ENCODE assay signal across 10 mouse cellular contexts in genomic region chr1:75560206-75560913, GRCm38 (mm10). TPM values are rescaled to one million over a fixed set of nuclear protein-coding genes. Genes with fewer than 3 reads are reported as not detected.
DNase-seq lines count a peak whose midpoint lies in the region; ATAC-seq and TF ChIP-seq lines count a peak whose summit lies in the region.
"Had no signal": no experiment of that assay in that cellular context is flagged by ENCODE, and none has a peak within 500 bp of the region (broad histone marks: within the 10 kb centered on the region; RNA-seq: fewer than 3 reads in every experiment).

No protein-coding gene starts in this region.

- peak; percentile 17; the same call in 1 of the 2 replicates for ATAC-seq in hindbrain, embryonic 11.5 days (ENCODE audit: low FRiP score)
- no peak for ATAC-seq in hindbrain, postnatal 0 days
- no peak for ATAC-seq in midbrain, embryonic 14.5 days (ENCODE audit: low FRiP score, low TSS enrichment)

- no peak overlapping the region for H3K27ac ChIP-seq in hindbrain, embryonic 11.5 days (ENCODE audit: low read depth, low read length)
- H3K27ac ChIP-seq in hindbrain, postnatal 0 days: no peak overlapping the region
- H3K27ac ChIP-seq in embryonic facial prominence, embryonic 10.5 days (replicated peaks): peak overlapping the region; percentile 69
- H3K27ac ChIP-seq in midbrain, embryonic 14.5 days (replicated peaks; ENCODE audit: low read depth, low read length): 0 out of 2 replicates have a peak overlapping the region, but pooled peaks have one; percentile 10

- H3K4me2 ChIP-seq in hindbrain, embryonic 11.5 days (replicated peaks; ENCODE audit: low read depth, low read length): no peak overlapping the region
- no peak overlapping the region for H3K4me2 ChIP-seq in hindbrain, postnatal 0 days (ENCODE audit: low read depth, low read length)
- no peak overlapping the region for H3K4me2 ChIP-seq in midbrain, embryonic 14.5 days (ENCODE audit: low read length)
- H3K4me2 ChIP-seq: lung, embryonic 14.5 days had no signal

- no peak overlapping the region for H3K9ac ChIP-seq in hindbrain, embryonic 11.5 days (ENCODE audit: low read depth, low read length)
- no peak overlapping the region for H3K9ac ChIP-seq in hindbrain, postnatal 0 days (replicated peaks; ENCODE audit: low read length)
- H3K9ac ChIP-seq in midbrain, embryonic 14.5 days (replicated peaks; ENCODE audit: low read length): no peak overlapping the region
- H3K9ac ChIP-seq: lung, embryonic 14.5 days had no signal

- peak; percentile 6 for DNase-seq in adrenal gland, postnatal 14 days
- no peak for DNase-seq in adrenal gland, adult 8-10 months
- no peak for DNase-seq in hindbrain, embryonic 11.5 days (ENCODE audit: low spot score)
- DNase-seq in hindbrain, postnatal 0 days (ENCODE audit: low spot score): no peak
- no peak for DNase-seq in embryonic facial prominence, embryonic 10.5 days (ENCODE audit: low spot score)
- no peak for DNase-seq in midbrain, embryonic 14.5 days
- no peak for DNase-seq in thymus, postnatal 14 days
- DNase-seq in adrenal gland, adult 18-20 months (ENCODE audit: low spot score in 2 of 2): no peak

- no peaks in the 10 kb centered on the region for H3K27me3 ChIP-seq in hindbrain, embryonic 11.5 days (ENCODE audit: control insufficient read depth, insufficient read depth, low read length)
- H3K27me3 ChIP-seq in hindbrain, postnatal 0 days (ENCODE audit: insufficient read depth, low read length): no peaks in the 10 kb centered on the region
- no peaks in the 10 kb centered on the region for H3K27me3 ChIP-seq in embryonic facial prominence, embryonic 10.5 days (replicated peaks; ENCODE audit: low read depth, poor library complexity, severe bottlenecking)
- no peaks in the 10 kb centered on the region for H3K27me3 ChIP-seq in midbrain, embryonic 14.5 days (ENCODE audit: control insufficient read depth, insufficient read depth, low read length)

- 0 out of 2 replicates have a peak, but pooled peaks cover 2% of the 10 kb centered on the region for H3K4me1 ChIP-seq in hindbrain, embryonic 11.5 days (replicated peaks; ENCODE audit: control insufficient read depth, insufficient read depth, low read length)
- H3K4me1 ChIP-seq in hindbrain, postnatal 0 days (ENCODE audit: insufficient read depth, low read length): peaks cover 15% of the 10 kb centered on the region; the same call in 1 of the 2 replicates
- peaks cover 21% of the 10 kb centered on the region for H3K4me1 ChIP-seq in embryonic facial prominence, embryonic 10.5 days
- H3K4me1 ChIP-seq in midbrain, embryonic 14.5 days (ENCODE audit: control insufficient read depth, insufficient read depth, low read length): peaks cover 6% of the 10 kb centered on the region

- 84% methylated on average over 12 of the region's 12 CpGs for WGBS in hindbrain, embryonic 11.5 days
- 78% methylated on average over 12 of the region's 12 CpGs for WGBS in hindbrain, postnatal 0 days
- 84% methylated on average over 12 of the region's 12 CpGs for WGBS in embryonic facial prominence, embryonic 10.5 days
- WGBS in midbrain, embryonic 14.5 days: 79% methylated on average over 12 of the region's 12 CpGs

- no peak overlapping the region for H3K4me3 ChIP-seq in hindbrain, embryonic 11.5 days (ENCODE audit: low read depth, low read length)
- H3K4me3 ChIP-seq in hindbrain, postnatal 0 days (ENCODE audit: low read length): no peak overlapping the region
- H3K4me3 ChIP-seq in embryonic facial prominence, embryonic 10.5 days: no peak overlapping the region
- no peak overlapping the region for H3K4me3 ChIP-seq in midbrain, embryonic 14.5 days (replicated peaks; ENCODE audit: low read depth, low read length)

- H3K9me3 ChIP-seq in hindbrain, embryonic 11.5 days (ENCODE audit: control insufficient read depth, low read length): no peaks in the 10 kb centered on the region
- H3K9me3 ChIP-seq in hindbrain, postnatal 0 days (ENCODE audit: low read length): no peaks in the 10 kb centered on the region
- no peaks in the 10 kb centered on the region for H3K9me3 ChIP-seq in embryonic facial prominence, embryonic 10.5 days
- H3K9me3 ChIP-seq in midbrain, embryonic 14.5 days (ENCODE audit: control insufficient read depth, low read length): peaks cover 4% of the 10 kb centered on the region; the same call in 1 of the 2 replicates

- no peaks in the 10 kb centered on the region for H3K36me3 ChIP-seq in hindbrain, embryonic 11.5 days (ENCODE audit: control insufficient read depth, insufficient read depth, low read length)
- peaks cover 14% of the 10 kb centered on the region for H3K36me3 ChIP-seq in hindbrain, postnatal 0 days (ENCODE audit: insufficient read depth, low read length)
- H3K36me3 ChIP-seq in embryonic facial prominence, embryonic 10.5 days (replicated peaks): peaks cover 29% of the 10 kb centered on the region
- H3K36me3 ChIP-seq in midbrain, embryonic 14.5 days (ENCODE audit: control insufficient read depth, insufficient read depth, low read length): peaks cover 32% of the 10 kb centered on the region

- TF ChIP-seq CTCF in hindbrain, postnatal 0 days (IDR thresholded peaks at IDR 0.05; ENCODE audit: low read depth): no peak

RNA-seq across cellular contexts. Expression of gene Slc4a3, which starts 14.3 kb away (rescaled TPM):
- total RNA-seq in adrenal gland, postnatal 14 days (2021): 67.4 and 89.2 TPM in 2 replicates
- 100 to 1,000 TPM; 124 to 271 (median 199) TPM for total RNA-seq in adrenal gland, adult 8-10 months (2022)
- polyA plus RNA-seq in hindbrain, embryonic 11.5 days (2014; fragmentation: Nextera tagmentation; extraction: Ambion mirVana): 8.0 and 9.2 TPM in 2 replicates
- total RNA-seq in hindbrain, postnatal 0 days (2014; rRNA removed): 191 and 194 TPM in 2 replicates
- 90.0 and 96.4 TPM in 2 replicates for polyA plus RNA-seq in hindbrain, postnatal 0 days (2015; fragmentation: Nextera tagmentation; extraction: Ambion mirVana)
- 15.7 and 18.0 TPM in 2 replicates for polyA plus RNA-seq in embryonic facial prominence, embryonic 10.5 days (2016; fragmentation: Nextera tagmentation; extraction: Ambion mirVana)
- 31.5 and 41.0 TPM in 2 replicates for polyA plus RNA-seq in midbrain, embryonic 14.5 days (2014; fragmentation: Nextera tagmentation; extraction: Ambion mirVana)
- 100 to 1,000 TPM in 1 of 2 experiments, 10 to 100 TPM in 1; 92.6 to 132 TPM for total RNA-seq in adrenal gland, adult 18-20 months (2021)
- total RNA-seq: MEL had no signal

RNA-seq across cellular contexts. Expression of gene Stk11ip, which starts 39.0 kb away (rescaled TPM):
- total RNA-seq in adrenal gland, postnatal 14 days (2021): 15.4 and 21.7 TPM in 2 replicates
- total RNA-seq in adrenal gland, adult 8-10 months (2022): 10 to 100 TPM; 19.1 to 34.9 (median 31.3) TPM
- polyA plus RNA-seq in hindbrain, embryonic 11.5 days (2014; fragmentation: Nextera tagmentation; extraction: Ambion mirVana): 11.8 and 13.4 TPM in 2 replicates
- total RNA-seq in hindbrain, postnatal 0 days (2014; rRNA removed): 27.9 and 46.9 TPM in 2 replicates
- 13.5 and 14.0 TPM in 2 replicates for polyA plus RNA-seq in hindbrain, postnatal 0 days (2015; fragmentation: Nextera tagmentation; extraction: Ambion mirVana)
- polyA plus RNA-seq in embryonic facial prominence, embryonic 10.5 days (2016; fragmentation: Nextera tagmentation; extraction: Ambion mirVana): 31.7 and 33.4 TPM in 2 replicates
- 15.7 and 21.0 TPM in 2 replicates for polyA plus RNA-seq in midbrain, embryonic 14.5 days (2014; fragmentation: Nextera tagmentation; extraction: Ambion mirVana)
- total RNA-seq in adrenal gland, adult 18-20 months (2021): 10 to 100 TPM; 12.6 to 19.5 TPM

RNA-seq across cellular contexts. Expression of gene Inha, which starts 53.5 kb away (rescaled TPM):
- 85.9 and 116 TPM in 2 replicates for total RNA-seq in adrenal gland, postnatal 14 days (2021)
- 10 to 100 TPM; 22.8 to 56.9 (median 34.3) TPM for total RNA-seq in adrenal gland, adult 8-10 months (2022)
- 1.3 and 2.0 TPM in 2 replicates for polyA plus RNA-seq in hindbrain, embryonic 11.5 days (2014; fragmentation: Nextera tagmentation; extraction: Ambion mirVana)
- total RNA-seq in hindbrain, postnatal 0 days (2014; rRNA removed): 28.9 and 31.8 TPM in 2 replicates
- 20.3 TPM in 2 replicates for polyA plus RNA-seq in hindbrain, postnatal 0 days (2015; fragmentation: Nextera tagmentation; extraction: Ambion mirVana)
- 2.3 and 3.1 TPM in 2 replicates for polyA plus RNA-seq in embryonic facial prominence, embryonic 10.5 days (2016; fragmentation: Nextera tagmentation; extraction: Ambion mirVana)
- 9.3 and 16.8 TPM in 2 replicates for polyA plus RNA-seq in midbrain, embryonic 14.5 days (2014; fragmentation: Nextera tagmentation; extraction: Ambion mirVana)
- 10 to 100 TPM; 18.2 to 29.6 TPM for total RNA-seq in adrenal gland, adult 18-20 months (2021)
- total RNA-seq: MEL had no signal

RNA-seq across cellular contexts. Expression of gene Obsl1, which starts 54.1 kb away (rescaled TPM):
- 98.3 and 99.4 TPM in 2 replicates for total RNA-seq in adrenal gland, postnatal 14 days (2021)
- 100 to 1,000 TPM in 1 of 4 experiments, 10 to 100 TPM in 3; 71.0 to 109 (median 87.5) TPM for total RNA-seq in adrenal gland, adult 8-10 months (2022)
- 34.0 and 34.4 TPM in 2 replicates for polyA plus RNA-seq in hindbrain, embryonic 11.5 days (2014; fragmentation: Nextera tagmentation; extraction: Ambion mirVana)
- total RNA-seq in hindbrain, postnatal 0 days (2014; rRNA removed): 52.4 and 62.4 TPM in 2 replicates
- polyA plus RNA-seq in hindbrain, postnatal 0 days (2015; fragmentation: Nextera tagmentation; extraction: Ambion mirVana): 22.7 and 23.9 TPM in 2 replicates
- 57.9 and 63.0 TPM in 2 replicates for polyA plus RNA-seq in embryonic facial prominence, embryonic 10.5 days (2016; fragmentation: Nextera tagmentation; extraction: Ambion mirVana)
- polyA plus RNA-seq in midbrain, embryonic 14.5 days (2014; fragmentation: Nextera tagmentation; extraction: Ambion mirVana): 22.0 and 24.1 TPM in 2 replicates
- total RNA-seq in adrenal gland, adult 18-20 months (2021): 10 to 100 TPM; 48.9 to 54.4 TPM

Comparison
In these comparisons a context has a peak if more than half of its experiments do, and no peak if none do; other contexts are left out.
1. H3K27ac ChIP-seq: peak in embryonic facial prominence, embryonic 10.5 days (single experiment) and midbrain, embryonic 14.5 days (single experiment); none in hindbrain, embryonic 11.5 days (single experiment) and hindbrain, postnatal 0 days (single experiment).